Mouse (Mus musculus) heart, postnatal 0 days (tissue): ENCODE data around the gene Slc26a9. TPM values are rescaled to one million over a fixed set of nuclear protein-coding genes. Genes with fewer than 3 reads are reported as not detected.

Experiments
- ATAC-seq: fragments of 200-750 bp; cut with Nextera tagmentation; 2 replicates; pipeline ENCODE4 v1.8.0; 2017; ENCODE audit warnings: low read depth, moderate number of reproducible peaks, moderate library complexity; ENCODE audit not compliant: insufficient read depth
- DNase-seq: peaks from one replicate; pipeline ENCODE4 v3.0.0-alpha.2; 2016; ENCODE audit warnings: low spot score
- H3K27ac ChIP-seq: fragments of 300-500 bp; sonication (generic); 2 replicates; pipeline ENCODE4 v1.5.1; 2014; ENCODE audit warnings: low read depth, mild to moderate bottlenecking
- H3K27me3 ChIP-seq: fragments of 300-500 bp; sonication (generic); 2 replicates; pipeline ENCODE4 v1.6.1; 2014; ENCODE audit warnings: low read length, mixed read lengths; ENCODE audit not compliant: control insufficient read depth, insufficient read depth
- H3K36me3 ChIP-seq: fragments of 300-500 bp; sonication (generic); replicated peaks from 2 replicates; pipeline ENCODE4 v1.6.1; 2014; ENCODE audit warnings: low read length, mixed read lengths; ENCODE audit not compliant: control insufficient read depth, insufficient read depth
- H3K4me1 ChIP-seq: fragments of 300-500 bp; sonication (generic); 2 replicates; pipeline ENCODE4 v1.6.1; 2014; ENCODE audit warnings: antibody characterized with exemption; ENCODE audit not compliant: control insufficient read depth, insufficient read depth
- H3K4me2 ChIP-seq: fragments of 300-500 bp; sonication (generic); 2 replicates; pipeline ENCODE4 v1.6.1; 2014; ENCODE audit warnings: low read depth, mild to moderate bottlenecking, low read length, moderate library complexity
- H3K4me3 ChIP-seq: fragments of 300-500 bp; sonication (generic); 2 replicates; pipeline ENCODE4 v1.5.1; 2014; ENCODE audit warnings: low read depth, low read length
- H3K9ac ChIP-seq: fragments of 300-500 bp; sonication (generic); replicated peaks from 2 replicates; pipeline ENCODE4 v1.6.1; 2014; ENCODE audit warnings: low read depth, low read length, mixed read lengths
- H3K9me3 ChIP-seq: fragments of 300-500 bp; sonication (generic); replicated peaks from 2 replicates; pipeline ENCODE4 v1.6.1; 2016; ENCODE audit warnings: low read length; ENCODE audit not compliant: control insufficient read depth
- CTCF ChIP-seq: IDR thresholded peaks from 2 replicates; pipeline ENCODE4 v1.5.1; 2016; ENCODE audit warnings: antibody characterized with exemption, control low read depth, low read depth
- EP300 ChIP-seq: IDR thresholded peaks from 2 replicates; pipeline ENCODE4 v1.6.1; 2016; ENCODE audit warnings: antibody characterized with exemption, low read depth
- WGBS: fragments of 180-500 bp; shearing (Covaris S2); extraction: QIAGEN DNeasy Blood & Tissue Kit; methylation state at CpG from one replicate; pipeline ENCODE4 v1.1.7; 2014; 5-methylcytosine and 5-hydroxymethylcytosine counted together
- polyA plus RNA-seq: library from polyadenylated mRNA; unstranded; fragments of >200 nt; fragmentation: Nextera tagmentation; extraction: Ambion mirVana; gene quantifications from 2 replicates; pipeline ENCODE4 v1.2.1, GENCODE M21; 2015
- total RNA-seq: library from RNA; depleted of rRNA; stranded (reverse); fragments of >200 nt; gene quantifications from 2 replicates; pipeline ENCODE4 v1.2.3, GENCODE M21; 2014; ENCODE audit warnings: low replicate concordance

Gene Slc26a9
- total and polyA plus RNA-seq, 2 experiments from 2014 or later: 0.05 TPM; not detected in 1

DNA sequence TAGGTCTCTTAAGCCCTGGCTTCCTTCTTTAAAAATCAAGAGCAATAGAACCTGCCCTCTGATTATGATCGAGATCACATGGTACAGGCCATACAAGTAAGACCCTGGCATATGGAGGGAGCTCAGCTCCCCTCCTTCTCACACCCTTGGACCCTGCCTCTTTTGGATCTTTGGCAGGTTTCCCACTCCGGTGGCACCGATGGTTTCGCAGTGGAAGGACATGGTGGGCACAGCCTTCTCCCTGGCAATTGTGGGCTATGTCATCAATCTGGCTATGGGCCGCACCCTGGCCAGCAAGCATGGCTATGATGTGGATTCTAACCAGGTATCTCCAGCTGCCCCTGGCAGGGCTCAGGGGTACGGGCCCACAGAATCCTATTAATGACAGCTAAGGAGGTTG is 13.4 kb downstream of the Slc26a9 start:
- DNase-seq: no peak
- peaks cover 26% of the 10 kb centered on the region for H3K4me1 ChIP-seq

GRCm38 (mm10) chr1:131758796-131759195 is 15.0 kb downstream of the Slc26a9 start:
- Histone ChIP-seq H3K4me2 (no peak overlapping the region), H3K9me3 (no peaks in the 10 kb centered on the region), H3K36me3 (no peaks in the 10 kb centered on the region), H3K27me3 (no peaks in the 10 kb centered on the region), H3K27ac (no peak overlapping the region), H3K4me1 (peaks cover 17% of the 10 kb centered on the region), H3K9ac (no peak overlapping the region), H3K4me3 (no peak overlapping the region)
- 86% methylated on average over 7 of the region's 7 CpGs for WGBS
- no peak for TF ChIP-seq EP300
- no peak for TF ChIP-seq CTCF
- DNase-seq (no peak), ATAC-seq (no peak)

More for the DNA sequence above, 13.4 kb downstream of the Slc26a9 start:
- no peaks in the 10 kb centered on the region for H3K9me3 ChIP-seq
- H3K36me3 ChIP-seq: no peaks in the 10 kb centered on the region
- no peak overlapping the region for H3K9ac ChIP-seq
- H3K27me3 ChIP-seq: no peaks in the 10 kb centered on the region
- no peak overlapping the region for H3K27ac ChIP-seq
- no peak overlapping the region for H3K4me2 ChIP-seq
- H3K4me3 ChIP-seq: no peak overlapping the region
- no peak for ATAC-seq
- WGBS: 91% methylated on average over 6 of the region's 6 CpGs
- TF ChIP-seq CTCF (no peak), EP300 (no peak)

DNA sequence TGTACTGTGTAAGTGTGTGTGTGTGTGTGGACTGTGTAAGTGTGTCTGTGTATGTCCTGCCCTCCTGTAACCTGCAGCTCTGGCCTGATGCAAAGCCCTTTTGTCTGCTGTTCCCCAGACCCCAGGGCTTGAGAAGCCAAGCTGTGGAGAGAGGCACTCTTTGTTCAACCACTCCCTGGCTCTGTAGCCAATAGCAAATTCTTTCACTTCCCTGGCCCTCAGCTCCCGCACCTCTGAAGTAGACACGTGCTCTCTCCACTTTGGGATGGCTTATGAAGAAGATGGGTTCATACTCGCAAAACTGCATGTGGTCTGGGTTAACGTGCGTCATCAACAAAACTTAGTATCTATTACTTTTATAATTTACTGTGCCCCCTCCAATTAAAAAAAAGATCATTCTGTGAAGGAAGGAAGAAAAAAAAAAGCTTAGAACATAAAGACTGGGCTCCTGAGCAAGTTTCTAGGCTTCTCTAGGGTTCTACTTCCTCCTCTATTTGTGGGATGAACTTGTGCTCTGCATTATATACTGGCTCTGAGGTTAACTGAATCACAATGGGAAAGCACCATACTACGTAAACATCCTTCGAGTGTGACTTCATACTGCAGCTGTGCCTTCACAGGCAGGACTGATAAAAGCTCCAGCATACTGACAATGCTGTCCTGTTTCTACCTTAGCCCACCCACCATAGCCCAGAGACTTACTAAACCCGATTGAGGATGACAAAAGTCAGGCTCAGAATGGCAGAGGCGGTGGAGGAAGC is 16.0 kb downstream of the Slc26a9 start:
- no peak; the same call in 1 of the 2 replicates for ATAC-seq
- Histone ChIP-seq H3K27me3 (no peaks in the 10 kb centered on the region), H3K4me2 (no peak overlapping the region), H3K27ac (no peak overlapping the region), H3K9me3 (no peaks in the 10 kb centered on the region), H3K4me3 (no peak overlapping the region), H3K36me3 (no peaks in the 10 kb centered on the region), H3K4me1 (peaks cover 7% of the 10 kb centered on the region), H3K9ac (no peak overlapping the region)
- no peak for TF ChIP-seq CTCF
- TF ChIP-seq EP300: no peak
- 61% methylated on average over 9 of the region's 9 CpGs for WGBS
- no peak for DNase-seq

DNA sequence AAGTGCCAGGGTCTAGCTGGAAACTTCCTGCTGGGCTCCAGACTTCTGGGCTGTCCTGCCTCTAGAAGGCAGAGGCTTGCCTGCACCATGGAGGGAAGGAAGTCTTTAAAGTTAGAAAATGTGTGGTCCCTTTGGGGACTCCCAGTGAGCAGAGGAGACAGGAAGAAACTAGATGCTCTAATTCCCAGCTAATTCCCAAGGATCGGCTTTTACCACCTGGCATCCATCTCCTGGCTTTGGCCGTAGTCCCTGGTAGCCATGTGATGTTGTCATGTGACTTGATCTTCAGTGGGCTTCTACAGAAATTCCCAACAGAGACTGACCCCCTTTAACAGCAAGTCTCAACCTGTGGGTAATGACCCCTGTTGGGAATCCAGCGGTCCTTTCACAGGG is 16.6 kb downstream of the Slc26a9 start:
- no peak overlapping the region for H3K4me2 ChIP-seq
- no peak overlapping the region for H3K9ac ChIP-seq
- ATAC-seq (no peak), DNase-seq (no peak)
- no peak for TF ChIP-seq CTCF
- TF ChIP-seq EP300: no peak
- H3K27me3 ChIP-seq: no peaks in the 10 kb centered on the region
- WGBS: 80% methylated on average over 3 of the region's 3 CpGs
- H3K27ac ChIP-seq: no peak overlapping the region
- no peaks in the 10 kb centered on the region for H3K9me3 ChIP-seq
- no peaks in the 10 kb centered on the region for H3K36me3 ChIP-seq
- no peak overlapping the region for H3K4me3 ChIP-seq
- peaks cover under 1% of the 10 kb centered on the region for H3K4me1 ChIP-seq

GRCm38 (mm10) chr1:131761079-131761831 is 17.4 kb downstream of the Slc26a9 start:
- Histone ChIP-seq H3K4me1 (no peaks in the 10 kb centered on the region), H3K27me3 (no peaks in the 10 kb centered on the region), H3K27ac (no peak overlapping the region), H3K9ac (no peak overlapping the region), H3K9me3 (no peaks in the 10 kb centered on the region), H3K4me2 (no peak overlapping the region), H3K36me3 (no peaks in the 10 kb centered on the region), H3K4me3 (no peak overlapping the region)
- TF ChIP-seq CTCF (no peak), EP300 (no peak)
- ATAC-seq (no peak), DNase-seq (no peak)
- WGBS: 68% methylated on average over 13 of the region's 13 CpGs

DNA sequence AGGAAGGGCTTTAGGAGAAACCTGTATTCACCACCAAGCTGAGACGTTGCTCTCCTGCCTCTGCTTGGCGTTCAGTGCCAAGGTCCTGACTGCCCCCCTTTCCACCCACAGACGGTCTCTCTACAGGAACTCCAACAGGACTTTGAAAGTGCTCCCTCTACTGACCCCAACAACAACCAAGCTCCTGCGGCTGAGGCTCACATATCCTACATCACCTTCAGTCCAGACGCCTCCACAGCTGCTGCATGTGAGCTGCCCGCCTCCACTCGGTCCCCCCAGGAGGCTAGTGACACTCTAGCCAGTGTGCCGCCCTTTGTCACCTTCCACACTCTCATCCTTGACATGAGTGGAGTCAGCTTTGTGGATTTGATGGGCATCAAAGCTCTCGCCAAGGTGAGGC is 19.9 kb downstream of the Slc26a9 start:
- DNase-seq: no peak
- H3K4me3 ChIP-seq: no peak overlapping the region
- no peaks in the 10 kb centered on the region for H3K27me3 ChIP-seq
- H3K36me3 ChIP-seq: no peaks in the 10 kb centered on the region
- no peaks in the 10 kb centered on the region for H3K4me1 ChIP-seq
- no peak overlapping the region for H3K27ac ChIP-seq
- ATAC-seq: no peak
- 47% methylated on average over 9 of the region's 9 CpGs for WGBS
- no peaks in the 10 kb centered on the region for H3K9me3 ChIP-seq
- TF ChIP-seq CTCF (no peak; the same call in 1 of the 2 replicates), EP300 (no peak)
- no peak overlapping the region for H3K9ac ChIP-seq
- no peak overlapping the region for H3K4me2 ChIP-seq
